Comparison of ENCODE assay signal across 21 mouse cellular contexts in the genomic region with DNA sequence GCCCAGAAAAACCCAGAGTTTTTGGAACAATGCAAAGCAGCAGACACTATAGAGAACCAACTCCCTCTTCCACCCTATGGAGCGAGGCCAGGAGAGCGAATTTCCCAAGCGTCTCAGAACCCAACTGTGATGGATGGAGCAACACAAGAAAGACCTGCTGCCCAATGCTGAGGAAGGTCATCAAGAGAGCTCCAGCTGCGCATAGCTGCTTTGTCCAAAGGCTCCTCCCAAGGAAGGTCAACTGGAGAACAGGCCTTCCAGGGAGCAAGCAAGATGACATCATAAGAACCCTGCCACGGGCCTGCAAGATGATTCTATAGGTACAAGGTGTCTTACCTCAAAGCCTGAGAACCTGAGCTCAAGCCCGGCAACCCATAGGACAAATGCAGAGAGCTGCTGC.
DNase-seq lines count a peak whose midpoint lies in the region; ATAC-seq and TF ChIP-seq lines count a peak whose summit lies in the region.
"Had no signal": no experiment of that assay in that cellular context is flagged by ENCODE, and none has a peak within 500 bp of the region (broad histone marks: within the 10 kb centered on the region; RNA-seq: fewer than 3 reads in every experiment).

No protein-coding gene starts in this region.

- no peak for TF ChIP-seq CTCF in lung, postnatal 0 days (IDR thresholded peaks at IDR 0.05)
- TF ChIP-seq CTCF in lung, adult 2 months (IDR thresholded peaks at IDR 0.05; ENCODE audit: insufficient read depth, low read length) = no peak
- TF ChIP-seq CTCF in stomach, postnatal 0 days (IDR thresholded peaks at IDR 0.05; ENCODE audit: low read depth) = no peak

- DNase-seq in heart, adult 9 months (ENCODE audit: low spot score in 2 of 2) = peak; percentile 15 to 17
- no peak for DNase-seq in heart, embryonic 10.5 days (ENCODE audit: low spot score)
- DNase-seq in lung, postnatal 0 days (ENCODE audit: low spot score) = peak; percentile 56
- no peak for DNase-seq in lung, adult 2 months
- DNase-seq in ZHBTc4 (ENCODE audit: low read depth, low spot score) = peak; percentile 61
- DNase-seq in stomach, postnatal 0 days (ENCODE audit: low spot score) = no peak
- DNase-seq in B cell, adult 2 months = no peak
- DNase-seq: adrenal gland, postnatal 14 days; cerebellum, adult 8-10 months; cerebellum, postnatal 36 days; embryo, embryonic 11 days; gastrocnemius, postnatal 10 days; kidney, adult 2 months had no signal

- no peaks in the 10 kb centered on the region for H3K36me3 ChIP-seq in heart, embryonic 10.5 days
- no peaks in the 10 kb centered on the region for H3K36me3 ChIP-seq in lung, postnatal 0 days (ENCODE audit: insufficient read depth, low read length)
- H3K36me3 ChIP-seq in stomach, postnatal 0 days (ENCODE audit: control insufficient read depth, insufficient read depth, low read length) = no peaks in the 10 kb centered on the region
- H3K36me3 ChIP-seq: hindbrain, embryonic 15.5 days; limb, embryonic 13.5 days; liver, embryonic 12.5 days; lung, embryonic 15.5 days; midbrain, embryonic 13.5 days had no signal

- no peaks in the 10 kb centered on the region for H3K4me1 ChIP-seq in heart, embryonic 10.5 days
- H3K4me1 ChIP-seq in lung, postnatal 0 days (ENCODE audit: insufficient read depth, low read depth, low read length) = peaks cover 2% of the 10 kb centered on the region; the same call in 1 of the 2 replicates
- no peaks in the 10 kb centered on the region for H3K4me1 ChIP-seq in lung, adult 2 months (ENCODE audit: control insufficient read depth, insufficient read depth, low read length)
- H3K4me1 ChIP-seq in stomach, postnatal 0 days (replicated peaks; ENCODE audit: control insufficient read depth, insufficient read depth) = no peaks in the 10 kb centered on the region
- H3K4me1 ChIP-seq: forebrain, embryonic 13.5 days; hindbrain, embryonic 15.5 days; liver, embryonic 12.5 days; midbrain, embryonic 13.5 days had no signal

- no peak overlapping the region for H3K9ac ChIP-seq in lung, postnatal 0 days (replicated peaks; ENCODE audit: low read depth)
- no peak overlapping the region for H3K9ac ChIP-seq in stomach, postnatal 0 days (ENCODE audit: low read length)
- H3K9ac ChIP-seq: forebrain, embryonic 13.5 days; hindbrain, embryonic 15.5 days; limb, embryonic 13.5 days; liver, embryonic 12.5 days; lung, embryonic 15.5 days; midbrain, embryonic 13.5 days had no signal

- no peak for TF ChIP-seq EP300 in lung, postnatal 0 days (IDR thresholded peaks at IDR 0.05)
- no peak for TF ChIP-seq EP300 in stomach, postnatal 0 days (optimal IDR thresholded peaks at IDR 0.05)

- H3K4me2 ChIP-seq in lung, postnatal 0 days (replicated peaks; ENCODE audit: low read depth, low read length) = no peak overlapping the region
- H3K4me2 ChIP-seq in stomach, postnatal 0 days (replicated peaks; ENCODE audit: low read depth) = no peak overlapping the region
- H3K4me2 ChIP-seq: forebrain, embryonic 13.5 days; hindbrain, embryonic 15.5 days; limb, embryonic 13.5 days; liver, embryonic 12.5 days; lung, embryonic 15.5 days; midbrain, embryonic 13.5 days had no signal

- no peaks in the 10 kb centered on the region for H3K27me3 ChIP-seq in heart, embryonic 10.5 days (ENCODE audit: insufficient read depth, poor library complexity, severe bottlenecking)
- H3K27me3 ChIP-seq in lung, postnatal 0 days (replicated peaks; ENCODE audit: insufficient read depth, low read length) = no peaks in the 10 kb centered on the region
- no peaks in the 10 kb centered on the region for H3K27me3 ChIP-seq in stomach, postnatal 0 days (ENCODE audit: control insufficient read depth, insufficient read depth, low read length)
- H3K27me3 ChIP-seq: CH12.LX; forebrain, embryonic 13.5 days; hindbrain, embryonic 15.5 days; limb, embryonic 13.5 days; liver, embryonic 12.5 days; lung, embryonic 15.5 days; midbrain, embryonic 13.5 days had no signal

- no peak for TF ChIP-seq POLR2A in lung, adult 2 months (IDR thresholded peaks at IDR 0.05; ENCODE audit: borderline replicate concordance, extremely low read depth, low read depth, low read length)

- no peak overlapping the region for H3K27ac ChIP-seq in heart, embryonic 10.5 days
- no peak overlapping the region for H3K27ac ChIP-seq in lung, postnatal 0 days (ENCODE audit: low read length)
- no peak overlapping the region for H3K27ac ChIP-seq in stomach, postnatal 0 days (replicated peaks)
- H3K27ac ChIP-seq: forebrain, embryonic 13.5 days; heart, adult 2 months; hindbrain, embryonic 15.5 days; limb, embryonic 13.5 days; liver, embryonic 12.5 days; lung, embryonic 15.5 days; midbrain, embryonic 13.5 days had no signal

- no peaks in the 10 kb centered on the region for H3K9me3 ChIP-seq in heart, embryonic 10.5 days
- no peaks in the 10 kb centered on the region for H3K9me3 ChIP-seq in lung, postnatal 0 days (ENCODE audit: low read length)
- no peaks in the 10 kb centered on the region for H3K9me3 ChIP-seq in stomach, postnatal 0 days (ENCODE audit: control insufficient read depth, low read length)
- H3K9me3 ChIP-seq: forebrain, embryonic 13.5 days; hindbrain, embryonic 15.5 days; limb, embryonic 13.5 days; liver, embryonic 12.5 days; lung, embryonic 15.5 days; midbrain, embryonic 13.5 days had no signal

- WGBS in heart, embryonic 10.5 days = 68% methylated on average over 6 of the region's 6 CpGs
- 46% methylated on average over 6 of the region's 6 CpGs for WGBS in lung, postnatal 0 days
- 50% methylated on average over 6 of the region's 6 CpGs for WGBS in lung, adult 2 months
- 45% methylated on average over 6 of the region's 6 CpGs for WGBS in stomach, postnatal 0 days

- no peak overlapping the region for H3K4me3 ChIP-seq in heart, embryonic 10.5 days
- no peak overlapping the region for H3K4me3 ChIP-seq in lung, postnatal 0 days (ENCODE audit: low read depth, low read length)
- no peak overlapping the region for H3K4me3 ChIP-seq in lung, adult 2 months (replicated peaks; ENCODE audit: extremely low read depth, low read depth, low read length)
- no peak overlapping the region for H3K4me3 ChIP-seq in stomach, postnatal 0 days (ENCODE audit: low read depth, low read length)
- H3K4me3 ChIP-seq: forebrain, embryonic 13.5 days; heart, adult 2 months; hindbrain, embryonic 15.5 days; limb, embryonic 13.5 days; liver, embryonic 12.5 days; lung, embryonic 15.5 days; midbrain, embryonic 13.5 days had no signal

- peak; percentile 40 for ATAC-seq in lung, postnatal 0 days
- ATAC-seq in stomach, postnatal 0 days (ENCODE audit: low FRiP score, low TSS enrichment) = peak; percentile 64
- ATAC-seq: forebrain, embryonic 13.5 days; liver, embryonic 12.5 days; midbrain, embryonic 13.5 days had no signal

Comparison
In these comparisons a context has a peak if more than half of its experiments do, and no peak if none do; other contexts are left out.
1. DNase-seq: peak in heart, adult 9 months (2 of 2), lung, postnatal 0 days (single experiment) and ZHBTc4 (single experiment); none in heart, embryonic 10.5 days (single experiment), lung, adult 2 months (single experiment), stomach, postnatal 0 days (single experiment) and B cell, adult 2 months (0 of 2).